Mouse (Mus musculus): ENCODE data around the gene Rftn1.

Gene Rftn1

DNA sequence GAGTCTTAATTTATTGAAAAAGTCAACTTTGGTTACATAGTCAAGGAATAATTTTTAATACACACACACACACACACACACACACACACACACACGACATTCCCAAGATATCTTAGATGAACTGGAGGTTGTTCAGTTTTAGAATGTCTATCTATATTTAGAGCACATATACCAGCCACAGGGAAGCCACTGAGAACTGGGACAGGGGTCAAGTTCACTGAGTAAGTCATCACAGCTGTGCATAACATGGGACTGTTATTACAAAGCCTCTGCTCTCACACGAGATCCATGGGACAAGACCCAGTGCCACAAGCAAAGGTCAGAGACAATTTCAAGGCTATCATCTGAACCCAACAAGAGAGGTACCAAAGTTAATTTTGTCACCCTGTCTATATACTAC is 130.3 kb downstream of the Rftn1 start:
- no peak for DNase-seq

- DNase-seq, result no peak
Measured at GRCm38 (mm10) chr17:50059417-50059816, 131.1 kb downstream of the Rftn1 start.

GRCm38 (mm10) chr17:50055154-50055756 is 135.2 kb downstream of the Rftn1 start:
- no peak for DNase-seq

GRCm38 (mm10) chr17:50054586-50054985 is 135.9 kb downstream of the Rftn1 start:
- peak; percentile 10 for DNase-seq

- DNase-seq, result no peak
Measured at GRCm38 (mm10) chr17:50053961-50054360, 136.5 kb downstream of the Rftn1 start.

DNA sequence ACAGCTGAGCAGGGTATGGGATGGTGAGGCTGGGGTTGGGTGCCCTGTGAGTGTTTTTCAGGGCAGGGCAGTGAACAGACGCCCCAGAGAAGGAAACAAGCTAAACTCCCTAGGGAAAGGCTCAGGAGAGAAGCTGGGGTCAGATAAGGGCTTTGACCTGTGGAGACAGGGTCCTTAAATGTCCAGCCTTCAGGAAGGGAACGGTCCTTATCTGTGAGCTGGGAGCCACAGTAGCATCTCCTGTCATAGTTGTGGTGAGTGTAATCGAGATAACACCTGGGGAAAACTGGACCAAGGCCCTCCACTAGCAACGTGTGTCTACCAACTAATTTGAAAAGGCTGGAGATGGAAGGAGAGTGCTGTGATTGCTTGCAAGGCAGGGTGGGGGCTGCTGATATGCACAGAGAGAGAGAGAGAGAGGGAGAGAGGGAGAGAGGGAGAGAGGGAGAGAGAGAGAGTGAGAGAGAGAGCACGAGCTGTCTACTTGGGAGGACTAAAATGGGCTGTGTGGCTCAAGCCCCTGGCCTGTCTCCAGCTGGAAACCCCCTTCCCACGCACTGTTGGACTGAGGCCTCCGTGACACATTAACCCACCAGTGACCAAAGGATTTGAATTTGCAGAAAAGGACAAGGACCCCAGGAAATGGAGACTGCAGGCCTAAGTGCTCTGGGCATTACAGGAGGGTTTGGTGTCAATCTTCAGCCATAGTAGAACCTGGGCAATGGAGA is 137.6 kb downstream of the Rftn1 start:
- DNase-seq, result no peak

DNA sequence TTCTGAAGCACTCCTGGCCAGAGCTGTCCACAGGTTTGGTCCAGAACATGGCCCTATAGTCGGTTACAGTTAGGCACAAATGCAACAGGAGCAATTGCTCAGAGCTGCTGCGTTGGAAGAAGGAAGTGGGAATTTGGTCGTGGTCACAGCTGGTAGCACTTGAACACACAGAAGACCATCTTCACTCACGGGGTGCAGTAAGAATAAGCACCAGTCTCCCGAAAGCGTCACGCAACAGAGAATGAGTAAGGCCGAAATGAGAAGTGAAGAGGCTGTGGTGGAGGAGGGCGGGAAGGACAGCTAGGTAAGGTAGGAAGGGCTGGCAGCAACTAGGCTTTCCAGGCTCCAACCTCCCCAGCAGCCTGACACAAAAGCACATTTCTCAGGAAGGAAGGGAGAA is 140.0 kb downstream of the Rftn1 start:
- DNase-seq, result no peak

- no peak for DNase-seq
Measured at GRCm38 (mm10) chr17:50048209-50048608, 142.3 kb downstream of the Rftn1 start.

GRCm38 (mm10) chr17:50047182-50047581 is 143.3 kb downstream of the Rftn1 start:
- no peak for DNase-seq

GRCm38 (mm10) chr17:50040727-50041410 is 149.6 kb downstream of the Rftn1 start:
- DNase-seq, result no peak

DNA sequence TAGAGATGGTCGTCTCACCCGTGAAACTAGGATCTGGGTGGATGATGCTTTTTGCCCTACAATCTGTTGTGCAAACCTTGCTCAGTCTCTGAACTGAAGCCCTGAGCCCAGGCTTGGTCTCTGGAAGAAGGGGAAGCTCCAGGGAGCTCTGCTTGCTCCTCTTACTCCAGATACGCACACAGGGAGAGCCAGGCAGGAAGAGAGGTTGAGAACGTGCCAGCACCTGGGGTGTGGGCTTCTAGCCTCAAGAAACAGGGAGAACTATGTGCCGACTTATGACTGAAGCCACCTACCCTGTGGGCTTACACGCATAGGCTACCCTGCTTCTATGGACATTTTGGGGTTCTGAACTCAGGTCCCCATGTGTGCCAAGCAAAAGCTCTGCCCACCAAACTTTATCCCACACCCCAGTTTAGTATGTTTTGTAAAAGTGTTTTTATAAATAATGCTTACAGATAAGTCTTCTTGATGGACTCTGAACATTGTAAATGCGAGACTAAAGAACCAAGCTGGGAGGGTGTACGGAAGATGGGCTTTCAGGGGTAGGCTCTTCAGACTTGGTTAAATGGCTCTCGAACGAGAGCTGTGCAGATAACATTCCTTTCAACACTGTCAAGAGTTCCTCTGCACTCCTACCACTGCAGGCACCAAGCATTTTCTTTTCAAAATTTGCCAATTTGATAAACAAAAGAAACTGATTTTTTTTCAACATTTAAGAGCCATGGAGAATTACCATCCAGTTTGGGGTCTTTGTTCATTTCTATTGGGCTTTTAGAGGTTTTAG is 152.4 kb downstream of the Rftn1 start:
- no peak for DNase-seq

- no peak for DNase-seq
Measured at GRCm38 (mm10) chr17:50037416-50037815, 153.1 kb downstream of the Rftn1 start.

GRCm38 (mm10) chr17:50036751-50037385 is 153.6 kb downstream of the Rftn1 start:
- no peak for DNase-seq

DNA sequence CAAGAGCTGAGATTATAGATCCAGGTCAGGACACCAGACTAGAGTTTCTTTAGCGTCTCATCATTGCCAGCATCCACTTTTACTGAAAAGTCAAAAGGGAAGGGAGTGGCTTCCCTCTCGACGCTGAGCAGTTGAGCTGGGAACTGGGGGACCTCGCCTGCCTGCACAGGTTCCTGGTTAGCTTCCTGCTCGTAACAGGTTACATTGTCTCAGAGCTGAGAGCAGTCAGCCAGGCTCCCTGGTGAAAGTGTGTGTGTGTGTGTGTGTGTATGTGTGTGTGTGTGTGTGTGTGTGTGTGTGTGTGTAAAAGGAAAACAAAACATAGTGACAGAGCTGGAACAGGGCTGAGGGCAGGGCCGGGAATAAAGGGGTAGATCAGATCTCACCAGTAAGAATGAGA is 156.8 kb downstream of the Rftn1 start:
- no peak for DNase-seq

- no peak for DNase-seq
Measured at GRCm38 (mm10) chr17:50031548-50032491, 158.7 kb downstream of the Rftn1 start.

- no peak for DNase-seq
Measured at GRCm38 (mm10) chr17:50025651-50026050, 164.8 kb downstream of the Rftn1 start.

DNA sequence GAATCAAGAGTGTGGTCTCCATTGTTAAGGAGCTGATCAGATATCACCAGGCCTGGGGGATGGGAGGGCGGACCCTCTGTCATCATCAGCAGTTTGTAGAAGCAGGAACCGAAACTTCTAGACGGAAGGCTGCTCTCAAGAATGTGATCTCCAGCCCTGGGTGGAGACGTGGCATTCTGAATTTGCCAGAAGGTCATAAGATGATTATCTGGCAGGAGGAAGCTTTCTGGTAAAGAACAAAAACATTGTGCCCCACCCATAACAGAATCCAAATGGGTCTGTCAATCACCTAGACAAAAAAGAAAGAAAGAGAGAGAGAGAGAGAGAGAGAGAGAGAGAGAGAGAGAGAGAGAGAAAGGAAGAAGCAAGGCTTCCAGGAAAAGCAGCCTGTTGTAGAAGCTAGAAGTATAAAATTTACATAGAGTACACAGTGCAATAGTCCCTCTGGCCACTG is 165.3 kb downstream of the Rftn1 start:
- DNase-seq, result no peak

GRCm38 (mm10) chr17:50021400-50021799 is 169.1 kb downstream of the Rftn1 start:
- no peak for DNase-seq

DNA sequence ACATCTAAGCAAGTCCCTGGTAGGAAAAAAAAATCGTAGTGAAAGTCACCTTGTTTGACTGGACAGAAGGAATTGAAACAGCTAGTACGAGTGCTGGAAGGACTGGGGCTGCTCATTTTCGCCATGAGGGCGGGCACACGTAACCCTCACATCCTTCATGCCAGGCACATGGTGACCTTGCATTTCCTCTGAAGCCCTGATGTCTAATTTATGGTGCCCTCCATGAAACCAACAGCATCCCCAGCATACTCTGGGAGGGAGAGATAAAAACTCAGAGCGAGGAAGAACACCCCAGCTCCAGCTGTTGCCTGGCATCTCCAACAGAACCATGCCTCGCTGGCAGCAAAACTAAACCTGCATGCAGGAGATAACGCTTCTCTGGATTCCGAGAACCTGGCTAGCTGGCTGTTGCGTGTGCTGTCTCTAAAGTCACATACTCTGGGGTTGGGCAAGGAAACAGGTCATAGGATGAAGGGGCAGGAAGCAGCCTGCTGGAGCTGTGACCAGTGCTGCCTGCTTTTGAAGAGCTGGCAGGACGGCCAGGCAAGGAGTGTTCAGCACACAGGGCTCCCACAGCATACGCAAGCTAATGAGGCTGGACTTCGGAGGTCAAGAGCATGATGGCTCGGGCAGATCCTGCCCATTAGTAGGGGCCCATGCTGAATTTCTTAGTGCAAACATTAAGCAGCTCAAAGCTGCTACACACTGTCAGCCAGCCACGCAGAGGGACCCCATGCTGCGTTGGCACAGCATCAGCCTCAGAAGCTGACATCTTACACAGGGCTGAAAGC is 170.1 kb downstream of the Rftn1 start:
- DNase-seq, result no peak

DNA sequence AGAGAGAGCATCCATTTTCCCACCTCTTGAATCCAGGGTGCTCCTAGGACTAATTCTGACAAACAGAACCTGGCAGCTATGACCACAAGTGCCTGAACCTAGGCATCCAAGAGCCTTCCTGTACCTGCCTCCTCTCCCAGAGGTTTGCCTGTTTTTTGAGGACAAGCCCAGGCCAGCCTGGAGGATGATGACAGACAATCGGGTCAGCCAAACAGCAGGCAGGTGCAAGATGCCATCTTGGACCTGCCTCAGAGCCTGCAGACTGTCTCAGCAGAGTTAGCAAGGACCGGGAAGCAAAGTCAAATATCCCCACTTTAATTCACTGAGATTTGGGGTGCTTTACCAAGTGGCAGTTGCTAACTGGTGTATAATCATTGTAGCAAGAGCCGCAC is 170.7 kb downstream of the Rftn1 start:
- DNase-seq, result no peak

DNA sequence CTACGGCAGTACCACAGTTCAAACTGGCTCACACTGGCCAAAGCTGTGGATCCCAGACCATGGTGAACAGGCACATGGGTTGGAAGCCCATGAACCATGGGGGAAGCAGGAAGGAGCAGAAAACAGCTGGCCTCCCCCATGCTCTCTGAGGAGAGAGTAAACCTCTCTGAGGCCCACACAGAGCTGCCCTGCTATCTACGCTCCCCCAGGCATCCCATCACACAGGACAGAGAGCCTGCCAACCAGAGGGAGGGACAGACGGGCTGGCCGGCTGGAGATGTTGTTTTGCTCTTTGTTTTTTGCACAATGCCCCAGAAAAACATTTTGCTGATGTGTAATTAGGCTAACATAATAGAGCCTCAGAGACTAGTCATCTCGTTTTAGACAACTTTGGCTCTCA is 171.4 kb downstream of the Rftn1 start:
- DNase-seq, result no peak
